Mouse (Mus musculus) olfactory bulb, adult 2 months (tissue): ENCODE measurements around the gene Ppp4r2.
"Not testable (repeated sequence)": the region's sequence is repeated elsewhere in the genome, so short reads cannot be mapped to it uniquely, and the experiment has no call there.

ENCODE experiments used
- CTCF ChIP-seq: fragments of 200-500 bp; IDR thresholded peaks from 2 replicates; pipeline ENCODE4 v1.5.1; 2012; ENCODE audit warnings: low read depth, mild to moderate bottlenecking, low read length, moderate library complexity; ENCODE audit not compliant: insufficient read depth
- POLR2A ChIP-seq: fragments of 200-500 bp; IDR thresholded peaks from 2 replicates; pipeline ENCODE4 v1.6.1; 2012; ENCODE audit warnings: mild to moderate bottlenecking, low read depth, low read length, moderate library complexity; ENCODE audit not compliant: insufficient read depth

- TF ChIP-seq CTCF, POLR2A: not testable (repeated sequence)
These were observed 32.8 kb downstream of the Ppp4r2 start for GRCm38 (mm10) chr6:100866246-100866645.
